18 mouse cellular contexts compared by ENCODE assay signal in genomic region chr7:144160066-144160465, GRCm38 (mm10).
DNase-seq lines count a peak whose midpoint lies in the region; ATAC-seq and TF ChIP-seq lines count a peak whose summit lies in the region.
"Had no signal": no experiment of that assay in that cellular context is flagged by ENCODE, and none has a peak within 500 bp of the region (broad histone marks: within the 10 kb centered on the region; RNA-seq: fewer than 3 reads in every experiment).

No protein-coding gene starts in this region.

- H3K4me3 ChIP-seq in forebrain, embryonic 15.5 days = no peak overlapping the region
- H3K4me3 ChIP-seq in forebrain, embryonic 12.5 days (replicated peaks) = no peak overlapping the region
- H3K4me3 ChIP-seq in midbrain, embryonic 15.5 days = no peak overlapping the region
- no peak overlapping the region for H3K4me3 ChIP-seq in midbrain, postnatal 0 days (ENCODE audit: low read depth, low read length)
- H3K4me3 ChIP-seq in midbrain, embryonic 14.5 days (replicated peaks; ENCODE audit: low read depth, low read length) = no peak overlapping the region
- H3K4me3 ChIP-seq: limb, embryonic 15.5 days; neural tube, embryonic 12.5 days had no signal

- H3K9ac ChIP-seq in forebrain, embryonic 15.5 days (replicated peaks) = no peak overlapping the region
- H3K9ac ChIP-seq in forebrain, embryonic 12.5 days = no peak overlapping the region
- no peak overlapping the region for H3K9ac ChIP-seq in midbrain, embryonic 15.5 days
- H3K9ac ChIP-seq in midbrain, postnatal 0 days (replicated peaks; ENCODE audit: low read length, poor library complexity, severe bottlenecking) = no peak overlapping the region
- no peak overlapping the region for H3K9ac ChIP-seq in midbrain, embryonic 14.5 days (replicated peaks; ENCODE audit: low read length)
- H3K9ac ChIP-seq: limb, embryonic 15.5 days; neural tube, embryonic 12.5 days had no signal

- ATAC-seq in forebrain, embryonic 15.5 days (replicated peaks) = no peak; the same call in 1 of the 2 replicates
- no peak for ATAC-seq in forebrain, embryonic 12.5 days (ENCODE audit: low FRiP score)
- no peak for ATAC-seq in midbrain, embryonic 15.5 days (replicated peaks)
- no peak for ATAC-seq in midbrain, postnatal 0 days (ENCODE audit: low FRiP score)
- no peak for ATAC-seq in midbrain, embryonic 14.5 days (ENCODE audit: low FRiP score, low TSS enrichment)
- ATAC-seq: CD4-positive, CD25-positive, alpha-beta regulatory T cell, adult 4 months; Patski had no signal

- TF ChIP-seq CTCF in midbrain, postnatal 0 days (IDR thresholded peaks at IDR 0.05) = no peak

- no peak overlapping the region for H3K4me2 ChIP-seq in forebrain, embryonic 15.5 days (replicated peaks)
- H3K4me2 ChIP-seq in forebrain, embryonic 12.5 days = no peak overlapping the region
- H3K4me2 ChIP-seq in midbrain, embryonic 15.5 days = no peak overlapping the region
- no peak overlapping the region for H3K4me2 ChIP-seq in midbrain, postnatal 0 days (ENCODE audit: low read depth, low read length, poor library complexity, severe bottlenecking)
- H3K4me2 ChIP-seq in midbrain, embryonic 14.5 days (ENCODE audit: low read length) = no peak overlapping the region
- H3K4me2 ChIP-seq: limb, embryonic 15.5 days; neural tube, embryonic 12.5 days had no signal

- no peak for DNase-seq in midbrain, postnatal 0 days (ENCODE audit: low spot score)
- peak; percentile 56 for DNase-seq in embryo, embryonic 11 days
- no peak for DNase-seq in B cell, adult 2 months
- DNase-seq in midbrain, embryonic 14.5 days = no peak
- no peak for DNase-seq in cerebellum, adult 9-10 months
- DNase-seq: adrenal gland, adult 2 months; cerebellum, adult 11-12 months; heart, postnatal 10 days; kidney, adult 9 months; lung, adult 2 months; thymus, adult 2 months had no signal

- WGBS in forebrain, embryonic 15.5 days = 69% methylated on average over 2 of the region's 2 CpGs
- 61% methylated on average over 2 of the region's 2 CpGs for WGBS in forebrain, embryonic 12.5 days
- 81% methylated on average over 2 of the region's 2 CpGs for WGBS in midbrain, embryonic 15.5 days
- WGBS in midbrain, postnatal 0 days = 74% methylated on average over 2 of the region's 2 CpGs
- WGBS in midbrain, embryonic 14.5 days = 75% methylated on average over 2 of the region's 2 CpGs

- no peaks in the 10 kb centered on the region for H3K9me3 ChIP-seq in forebrain, embryonic 15.5 days
- H3K9me3 ChIP-seq in forebrain, embryonic 12.5 days = no peaks in the 10 kb centered on the region
- H3K9me3 ChIP-seq in midbrain, embryonic 15.5 days = no peaks in the 10 kb centered on the region
- no peaks in the 10 kb centered on the region for H3K9me3 ChIP-seq in midbrain, postnatal 0 days (ENCODE audit: low read length)
- no peaks in the 10 kb centered on the region for H3K9me3 ChIP-seq in midbrain, embryonic 14.5 days (ENCODE audit: control insufficient read depth, low read length)
- H3K9me3 ChIP-seq: limb, embryonic 15.5 days; neural tube, embryonic 12.5 days had no signal

- H3K36me3 ChIP-seq in forebrain, embryonic 15.5 days = no peaks in the 10 kb centered on the region
- no peaks in the 10 kb centered on the region for H3K36me3 ChIP-seq in forebrain, embryonic 12.5 days (replicated peaks)
- H3K36me3 ChIP-seq in midbrain, embryonic 15.5 days (replicated peaks) = no peaks in the 10 kb centered on the region
- H3K36me3 ChIP-seq in midbrain, postnatal 0 days (ENCODE audit: insufficient read depth, low read length) = no peaks in the 10 kb centered on the region
- H3K36me3 ChIP-seq in midbrain, embryonic 14.5 days (ENCODE audit: control insufficient read depth, insufficient read depth, low read length) = no peaks in the 10 kb centered on the region
- H3K36me3 ChIP-seq: limb, embryonic 15.5 days; neural tube, embryonic 12.5 days had no signal

- peak overlapping the region; percentile 77 for H3K27ac ChIP-seq in forebrain, embryonic 15.5 days (replicated peaks)
- H3K27ac ChIP-seq in forebrain, embryonic 12.5 days = no peak overlapping the region
- H3K27ac ChIP-seq in midbrain, embryonic 15.5 days = 0 out of 2 replicates have a peak overlapping the region, but pooled peaks have one; percentile 21
- H3K27ac ChIP-seq in midbrain, postnatal 0 days (ENCODE audit: low read depth, low read length) = no peak overlapping the region
- H3K27ac ChIP-seq in midbrain, embryonic 14.5 days (replicated peaks; ENCODE audit: low read depth, low read length) = no peak overlapping the region
- H3K27ac ChIP-seq: limb, embryonic 15.5 days; neural tube, embryonic 12.5 days had no signal

- H3K4me1 ChIP-seq in forebrain, embryonic 15.5 days = peaks cover 23% of the 10 kb centered on the region
- peaks cover 3% of the 10 kb centered on the region for H3K4me1 ChIP-seq in forebrain, embryonic 12.5 days
- H3K4me1 ChIP-seq in midbrain, embryonic 15.5 days = 0 out of 2 replicates have a peak, but pooled peaks cover 2% of the 10 kb centered on the region
- H3K4me1 ChIP-seq in midbrain, postnatal 0 days (ENCODE audit: insufficient read depth, low read length) = no peaks in the 10 kb centered on the region
- no peaks in the 10 kb centered on the region for H3K4me1 ChIP-seq in midbrain, embryonic 14.5 days (ENCODE audit: control insufficient read depth, insufficient read depth, low read length)
- H3K4me1 ChIP-seq: limb, embryonic 15.5 days had no signal

- no peaks in the 10 kb centered on the region for H3K27me3 ChIP-seq in forebrain, embryonic 15.5 days
- no peaks in the 10 kb centered on the region for H3K27me3 ChIP-seq in forebrain, embryonic 12.5 days
- no peaks in the 10 kb centered on the region for H3K27me3 ChIP-seq in midbrain, embryonic 15.5 days (replicated peaks)
- H3K27me3 ChIP-seq in midbrain, postnatal 0 days (ENCODE audit: insufficient read depth, low read length) = no peaks in the 10 kb centered on the region
- H3K27me3 ChIP-seq in midbrain, embryonic 14.5 days (ENCODE audit: control insufficient read depth, insufficient read depth, low read length) = no peaks in the 10 kb centered on the region
- H3K27me3 ChIP-seq: limb, embryonic 15.5 days; neural tube, embryonic 12.5 days; Patski had no signal

Comparison
In these comparisons a context has a peak if more than half of its experiments do, and no peak if none do; other contexts are left out.
1. H3K27ac ChIP-seq: peak in forebrain, embryonic 15.5 days (single experiment) and midbrain, embryonic 15.5 days (single experiment); none in forebrain, embryonic 12.5 days (single experiment), midbrain, postnatal 0 days (single experiment) and midbrain, embryonic 14.5 days (single experiment).